Mouse (Mus musculus): ENCODE data around the gene B4gat1. TPM values are rescaled to one million over a fixed set of nuclear protein-coding genes. Genes with fewer than 3 reads are reported as not detected.
A peak's percentile ranks its signal among the peaks of the same experiment; 100 is the strongest.
"Not testable (repeated sequence)": the region's sequence is repeated elsewhere in the genome, so short reads cannot be mapped to it uniquely, and the experiment has no call there.

B4gat1 gene
- total RNA-seq, 1 experiment: 14.1 TPM

- no peak overlapping the region for H3K27ac ChIP-seq (ENCODE audit: insufficient read depth, low read depth, low read length, poor library complexity, severe bottlenecking)
- in situ Hi-C loops (cut with MboI; ENCODE audit: low sequenced_read_pairs in 2 of 2, unreplicated experiment in 2 of 2): no loop called here
- H3K36me3 ChIP-seq (ENCODE audit: control insufficient read depth, insufficient read depth, low read length, poor library complexity, severe bottlenecking): no peaks in the 10 kb centered on the region
- no peaks in the 10 kb centered on the region for H3K9me3 ChIP-seq (ENCODE audit: control insufficient read depth, insufficient read depth, low read depth, low read length)
- peak overlapping the region; percentile 38 to 49; a peak in 3 of 4 replicates for H3K4me3 ChIP-seq (ENCODE audit: insufficient read depth in 1 of 2, low read depth in 1 of 2, low read length in 2 of 2, poor library complexity in 1 of 2, severe bottlenecking in 1 of 2)
- no peak for DNase-seq (ENCODE audit: low read depth, low spot score)
- no peak for TF ChIP-seq HCFC1 (IDR thresholded peaks at IDR 0.05; ENCODE audit: borderline replicate concordance, insufficient read depth, low read length)
- no peak for TF ChIP-seq CHD2 (IDR thresholded peaks at IDR 0.05; ENCODE audit: low read depth, low read length)
- no peak for TF ChIP-seq ZNF384 (IDR thresholded peaks at IDR 0.05; ENCODE audit: low read depth, low read length)
- no peak for TF ChIP-seq ZC3H11A (IDR thresholded peaks at IDR 0.05; ENCODE audit: borderline replicate concordance, low read depth, low read length)
- TF ChIP-seq MAFK (IDR thresholded peaks at IDR 0.05; ENCODE audit: insufficient read depth, low read depth, low read length): no peak
- H3K9ac ChIP-seq (ENCODE audit: insufficient read depth, low read depth, low read length, poor library complexity, severe bottlenecking): no peak overlapping the region
- H3K4me1 ChIP-seq (ENCODE audit: control insufficient read depth in 2 of 2, insufficient read depth in 2 of 2, low read length in 2 of 2, poor library complexity in 1 of 2): peaks cover 0 to 15% of the 10 kb centered on the region in 2 experiments; a peak in 2 of 4 replicates
Measured at GRCm38 (mm10) chr19:5082596-5082995, 44.0 kb downstream of the B4gat1 start.

- Histone ChIP-seq H3K9ac (ENCODE audit: insufficient read depth, low read depth, low read length, poor library complexity, severe bottlenecking) (no peak overlapping the region), H3K27ac (ENCODE audit: insufficient read depth, low read depth, low read length, poor library complexity, severe bottlenecking) (no peak overlapping the region), H3K4me3 (ENCODE audit: insufficient read depth in 1 of 2, low read depth in 1 of 2, low read length in 2 of 2, poor library complexity in 1 of 2, severe bottlenecking in 1 of 2) (peak overlapping the region; percentile 76 to 85; a peak in 2 of 4 replicates), H3K36me3 (ENCODE audit: control insufficient read depth, insufficient read depth, low read length, poor library complexity, severe bottlenecking) (no peaks in the 10 kb centered on the region), H3K9me3 (ENCODE audit: control insufficient read depth, insufficient read depth, low read depth, low read length) (no peaks in the 10 kb centered on the region), H3K4me1 (ENCODE audit: control insufficient read depth in 2 of 2, insufficient read depth in 2 of 2, low read length in 2 of 2, poor library complexity in 1 of 2) (peaks cover 2 to 18% of the 10 kb centered on the region in 2 experiments; a peak in 3 of 4 replicates)
- in situ Hi-C loops (cut with MboI; ENCODE audit: low sequenced_read_pairs in 2 of 2, unreplicated experiment in 2 of 2): no loop called here
- TF ChIP-seq HCFC1 (IDR thresholded peaks at IDR 0.05; ENCODE audit: borderline replicate concordance, insufficient read depth, low read length): no peak
- no peak for TF ChIP-seq MAFK (IDR thresholded peaks at IDR 0.05; ENCODE audit: insufficient read depth, low read depth, low read length)
- no peak for TF ChIP-seq ZNF384 (IDR thresholded peaks at IDR 0.05; ENCODE audit: low read depth, low read length)
- TF ChIP-seq CHD2 (IDR thresholded peaks at IDR 0.05; ENCODE audit: low read depth, low read length): no peak
- no peak for TF ChIP-seq ZC3H11A (IDR thresholded peaks at IDR 0.05; ENCODE audit: borderline replicate concordance, low read depth, low read length)
- no peak for DNase-seq (ENCODE audit: low read depth, low spot score)
Measured at GRCm38 (mm10) chr19:5083961-5084833, 45.6 kb downstream of the B4gat1 start.

GRCm38 (mm10) chr19:5084834-5085144 lies 46.2 kb downstream of the B4gat1 start:
- Histone ChIP-seq H3K9ac (ENCODE audit: insufficient read depth, low read depth, low read length, poor library complexity, severe bottlenecking) (peak overlapping the region; percentile 74; the same call in 1 of the 2 replicates), H3K4me1 (ENCODE audit: control insufficient read depth in 2 of 2, insufficient read depth in 2 of 2, low read length in 2 of 2, poor library complexity in 1 of 2) (peaks cover 2 to 20% of the 10 kb centered on the region in 2 experiments; a peak in 3 of 4 replicates), H3K4me3 (ENCODE audit: insufficient read depth in 1 of 2, low read depth in 1 of 2, low read length in 2 of 2, poor library complexity in 1 of 2, severe bottlenecking in 1 of 2) (peak overlapping the region; percentile 76 to 85), H3K36me3 (ENCODE audit: control insufficient read depth, insufficient read depth, low read length, poor library complexity, severe bottlenecking) (peaks cover 2% of the 10 kb centered on the region; the same call in 1 of the 2 replicates), H3K27ac (ENCODE audit: insufficient read depth, low read depth, low read length, poor library complexity, severe bottlenecking) (no peak overlapping the region), H3K9me3 (ENCODE audit: control insufficient read depth, insufficient read depth, low read depth, low read length) (no peaks in the 10 kb centered on the region)
- DNase-seq (ENCODE audit: low read depth, low spot score): no peak
- in situ Hi-C loops (cut with MboI; ENCODE audit: low sequenced_read_pairs in 2 of 2, unreplicated experiment in 2 of 2): no loop called here
- TF ChIP-seq ZC3H11A (IDR thresholded peaks at IDR 0.05; ENCODE audit: borderline replicate concordance, low read depth, low read length) (no peak), ZNF384 (IDR thresholded peaks at IDR 0.05; ENCODE audit: low read depth, low read length) (no peak), HCFC1 (IDR thresholded peaks at IDR 0.05; ENCODE audit: borderline replicate concordance, insufficient read depth, low read length) (no peak), CHD2 (IDR thresholded peaks at IDR 0.05; ENCODE audit: low read depth, low read length) (no peak), MAFK (IDR thresholded peaks at IDR 0.05; ENCODE audit: insufficient read depth, low read depth, low read length) (no peak)

GRCm38 (mm10) chr19:5085145-5085863 lies 46.7 kb downstream of the B4gat1 start, which contains the start of gene Tmem151a:
Tmem151a (minus strand) TSS chr19:5085531.
- peaks cover 2% of the 10 kb centered on the region; the same call in 1 of the 2 replicates for H3K36me3 ChIP-seq (ENCODE audit: control insufficient read depth, insufficient read depth, low read length, poor library complexity, severe bottlenecking)
- H3K9me3 ChIP-seq (ENCODE audit: control insufficient read depth, insufficient read depth, low read depth, low read length): no peaks in the 10 kb centered on the region
- H3K4me1 ChIP-seq (ENCODE audit: control insufficient read depth in 2 of 2, insufficient read depth in 2 of 2, low read length in 2 of 2, poor library complexity in 1 of 2): peaks cover 2 to 20% of the 10 kb centered on the region in 2 experiments; a peak in 3 of 4 replicates
- no peak for DNase-seq (ENCODE audit: low read depth, low spot score)
- peak within 1 kb of the TSS; percentile 74 for H3K9ac ChIP-seq (ENCODE audit: insufficient read depth, low read depth, low read length, poor library complexity, severe bottlenecking)
- TF ChIP-seq ZC3H11A (IDR thresholded peaks at IDR 0.05; ENCODE audit: borderline replicate concordance, low read depth, low read length) (no peak), CHD2 (IDR thresholded peaks at IDR 0.05; ENCODE audit: low read depth, low read length) (no peak), ZNF384 (IDR thresholded peaks at IDR 0.05; ENCODE audit: low read depth, low read length) (no peak), HCFC1 (IDR thresholded peaks at IDR 0.05; ENCODE audit: borderline replicate concordance, insufficient read depth, low read length) (no peak), MAFK (IDR thresholded peaks at IDR 0.05; ENCODE audit: insufficient read depth, low read depth, low read length) (no peak)
- no peak within 1 kb of the TSS for H3K27ac ChIP-seq (ENCODE audit: insufficient read depth, low read depth, low read length, poor library complexity, severe bottlenecking)
- in situ Hi-C loops (cut with MboI; ENCODE audit: low sequenced_read_pairs in 2 of 2, unreplicated experiment in 2 of 2): no loop called here
- peak within 1 kb of the TSS; percentile 76 to 85 for H3K4me3 ChIP-seq (ENCODE audit: insufficient read depth in 1 of 2, low read depth in 1 of 2, low read length in 2 of 2, poor library complexity in 1 of 2, severe bottlenecking in 1 of 2)

GRCm38 (mm10) chr19:5086533-5086932 lies 47.9 kb downstream of the B4gat1 start:
- H3K4me3 ChIP-seq (ENCODE audit: insufficient read depth in 1 of 2, low read depth in 1 of 2, low read length in 2 of 2, poor library complexity in 1 of 2, severe bottlenecking in 1 of 2); in situ Hi-C loops (cut with MboI; ENCODE audit: low sequenced_read_pairs in 2 of 2, unreplicated experiment in 2 of 2); H3K9me3 ChIP-seq (ENCODE audit: control insufficient read depth, insufficient read depth, low read depth, low read length); H3K27ac ChIP-seq (ENCODE audit: insufficient read depth, low read depth, low read length, poor library complexity, severe bottlenecking); H3K9ac ChIP-seq (ENCODE audit: insufficient read depth, low read depth, low read length, poor library complexity, severe bottlenecking); H3K36me3 ChIP-seq (ENCODE audit: control insufficient read depth, insufficient read depth, low read length, poor library complexity, severe bottlenecking); DNase-seq (ENCODE audit: low read depth, low spot score): not testable (repeated sequence)
- peaks cover 2 to 20% of the 10 kb centered on the region in 2 experiments; a peak in 3 of 4 replicates for H3K4me1 ChIP-seq (ENCODE audit: control insufficient read depth in 2 of 2, insufficient read depth in 2 of 2, low read length in 2 of 2, poor library complexity in 1 of 2)

All from ES-E14 (cell line).